Mouse (Mus musculus) neural tube, embryonic 12.5 days (tissue): Measurements from ENCODE around the gene S1pr5. TPM values are rescaled to one million over a fixed set of nuclear protein-coding genes. Genes with fewer than 3 reads are reported as not detected.
A peak's percentile ranks its signal among the peaks of the same experiment; 100 is the strongest.
"Not testable (repeated sequence)": the region's sequence is repeated elsewhere in the genome, so short reads cannot be mapped to it uniquely, and the experiment has no call there.

Source experiments
- ATAC-seq: fragments of 200-750 bp; cut with Nextera tagmentation; 2 replicates; pipeline ENCODE4 v1.8.0; 2017; ENCODE audit warnings: low read depth, mild to moderate bottlenecking, moderate TSS enrichment, moderate library complexity; ENCODE audit not compliant: low FRiP score
- H3K27ac ChIP-seq: fragments of 300-500 bp; sonication (generic); 2 replicates; pipeline ENCODE4 v1.5.1; 2016
- H3K27me3 ChIP-seq: fragments of 300-500 bp; sonication (generic); replicated peaks from 2 replicates; pipeline ENCODE4 v1.6.1; 2016; ENCODE audit warnings: mild to moderate bottlenecking
- H3K36me3 ChIP-seq: fragments of 300-500 bp; sonication (generic); 2 replicates; pipeline ENCODE4 v1.6.1; 2016; ENCODE audit warnings: mild to moderate bottlenecking
- H3K4me1 ChIP-seq: fragments of 300-500 bp; sonication (generic); 2 replicates; pipeline ENCODE4 v1.6.1; 2016
- H3K4me2 ChIP-seq: fragments of 300-500 bp; sonication (generic); replicated peaks from 2 replicates; pipeline ENCODE4 v1.6.1; 2016; ENCODE audit warnings: mild to moderate bottlenecking
- H3K4me3 ChIP-seq: fragments of 300-500 bp; sonication (generic); 2 replicates; pipeline ENCODE4 v1.5.1; 2016
- H3K9ac ChIP-seq: fragments of 300-500 bp; sonication (generic); 2 replicates; pipeline ENCODE4 v1.6.1; 2016; ENCODE audit warnings: mild to moderate bottlenecking
- H3K9me3 ChIP-seq: fragments of 300-500 bp; sonication (generic); 2 replicates; pipeline ENCODE4 v1.6.1; 2016; ENCODE audit warnings: mild to moderate bottlenecking
- WGBS: fragments of 180-500 bp; shearing (Covaris S2); methylation state at CpG from one replicate; pipeline ENCODE4 v1.1.7; 2016; 5-methylcytosine and 5-hydroxymethylcytosine counted together
- polyA plus RNA-seq: library from polyadenylated mRNA; unstranded; fragments of >200 nt; fragmentation: Nextera tagmentation; extraction: Ambion mirVana; gene quantifications from 2 replicates; pipeline ENCODE4 v1.2.1, GENCODE M21; 2016

The S1pr5 gene
- polyA plus RNA-seq, 1 experiment from 2014 or later, result 2.0 TPM

DNA sequence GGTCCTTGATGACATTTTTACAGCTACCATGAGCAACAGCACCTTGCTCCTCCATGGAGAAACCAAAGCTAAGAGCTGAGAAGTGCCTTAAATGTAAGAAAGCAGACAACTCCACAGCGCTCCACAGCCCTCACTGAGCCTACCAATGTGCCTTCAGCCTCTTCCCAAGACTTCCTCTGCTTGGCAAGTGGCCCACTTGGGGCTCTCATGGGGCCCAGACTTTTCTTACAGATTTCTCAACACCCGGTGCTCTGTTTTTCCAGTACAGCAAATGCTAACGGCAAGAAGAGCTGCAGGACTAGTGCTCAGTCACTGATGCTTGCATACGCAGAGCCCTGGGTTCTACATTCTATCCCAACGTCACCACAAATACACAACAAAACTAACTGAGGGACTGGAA lies 29.5 kb upstream of the S1pr5 start:
- Histone ChIP-seq H3K4me1 (no peaks in the 10 kb centered on the region), H3K4me2 (no peak overlapping the region), H3K27ac (no peak overlapping the region), H3K36me3 (peaks cover 84% of the 10 kb centered on the region), H3K4me3 (no peak overlapping the region), H3K27me3 (no peaks in the 10 kb centered on the region), H3K9ac (no peak overlapping the region), H3K9me3 (no peaks in the 10 kb centered on the region)
- ATAC-seq, result no peak
- WGBS, result 95% methylated on average over 5 of the region's 5 CpGs

DNA sequence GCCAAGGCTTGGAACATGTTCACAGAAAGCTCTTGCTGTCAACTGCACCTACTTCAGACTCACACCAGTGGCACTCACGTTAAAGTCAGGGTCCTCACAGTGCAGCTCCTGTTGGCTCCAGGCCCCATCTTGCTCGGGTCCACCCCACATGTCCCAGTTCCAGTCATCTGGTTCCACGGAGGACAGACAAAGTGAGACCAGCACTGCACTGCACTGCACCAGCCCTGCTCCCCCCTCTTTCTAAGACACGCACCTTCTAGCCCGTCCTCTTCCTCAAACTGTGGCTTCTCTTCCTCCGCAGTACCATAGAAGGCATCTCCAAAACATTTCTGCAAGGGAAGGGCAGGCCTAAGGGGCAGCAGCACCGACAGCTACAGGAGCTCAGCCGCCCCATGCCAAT lies 28.1 kb upstream of the S1pr5 start:
- ATAC-seq, result no peak
- H3K4me3 ChIP-seq, result no peak overlapping the region
- H3K4me1 ChIP-seq, result no peaks in the 10 kb centered on the region
- H3K27ac ChIP-seq, result no peak overlapping the region
- peaks cover 89% of the 10 kb centered on the region for H3K36me3 ChIP-seq
- H3K4me2 ChIP-seq, result no peak overlapping the region
- H3K9ac ChIP-seq, result no peak overlapping the region
- H3K27me3 ChIP-seq, result no peaks in the 10 kb centered on the region
- 90% methylated on average over 8 of the region's 8 CpGs for WGBS
- no peaks in the 10 kb centered on the region for H3K9me3 ChIP-seq

DNA sequence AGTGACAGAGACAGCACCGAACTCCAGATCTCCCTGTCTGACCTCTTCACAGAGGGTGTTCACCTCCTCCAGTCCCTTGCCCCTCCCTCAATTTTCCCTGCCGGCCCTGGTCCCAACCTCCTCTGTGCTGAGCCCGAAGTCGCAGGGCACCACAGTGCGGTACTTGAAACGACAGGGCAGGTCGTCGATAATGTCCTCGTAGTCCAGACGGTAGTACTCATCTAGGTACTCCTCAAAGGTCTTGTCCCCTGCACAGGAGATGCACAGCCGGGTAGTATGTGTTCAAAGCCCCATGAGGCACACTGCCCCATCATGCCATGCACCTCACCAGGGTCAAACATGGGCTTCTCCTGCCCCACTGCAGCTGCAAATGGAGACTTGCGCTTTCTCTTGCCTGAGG lies 27.5 kb upstream of the S1pr5 start:
- H3K9me3 ChIP-seq, result no peaks in the 10 kb centered on the region
- H3K27me3 ChIP-seq, result no peaks in the 10 kb centered on the region
- 92% methylated on average over 12 of the region's 12 CpGs for WGBS
- no peak overlapping the region for H3K9ac ChIP-seq
- no peak overlapping the region for H3K4me2 ChIP-seq
- H3K4me1 ChIP-seq, result no peaks in the 10 kb centered on the region
- no peak overlapping the region for H3K27ac ChIP-seq
- peaks cover 89% of the 10 kb centered on the region for H3K36me3 ChIP-seq
- ATAC-seq, result no peak
- H3K4me3 ChIP-seq, result no peak overlapping the region

DNA sequence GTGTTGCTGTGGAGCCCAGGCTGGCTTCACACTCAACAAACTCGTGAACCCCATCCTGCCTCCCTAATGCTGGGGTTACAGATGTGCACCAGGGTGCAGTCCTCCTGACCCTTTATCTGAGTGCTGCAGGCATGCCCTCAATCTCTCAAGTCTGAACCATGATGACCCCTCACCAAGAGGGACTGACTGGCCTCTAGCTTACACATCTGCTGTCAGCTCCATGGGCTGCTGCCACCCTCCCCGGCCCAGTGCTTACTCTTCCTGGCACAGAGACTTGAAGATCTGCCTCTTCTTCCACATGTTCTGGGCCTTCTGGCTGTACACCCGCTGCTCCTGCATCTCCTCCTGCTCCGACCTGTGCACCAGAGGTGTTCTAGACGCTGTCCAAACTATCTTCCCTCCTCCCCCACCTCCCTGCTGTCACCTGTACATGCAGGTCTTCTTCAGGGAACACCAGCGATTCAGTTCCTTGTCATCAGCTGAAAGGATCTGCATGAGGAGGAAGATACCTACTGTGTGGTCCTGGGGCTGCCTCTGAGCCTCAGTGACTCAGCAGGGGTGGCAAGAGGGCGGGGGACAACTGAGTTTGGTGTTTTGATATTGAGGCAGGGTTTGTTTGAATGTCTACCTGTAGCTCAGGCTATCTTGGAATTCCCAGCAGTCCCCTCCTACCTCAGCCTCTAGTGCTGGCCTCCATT lies 26.9 kb upstream of the S1pr5 start:
- Histone ChIP-seq H3K36me3 (peaks cover 91% of the 10 kb centered on the region), H3K9me3 (no peaks in the 10 kb centered on the region), H3K9ac (no peak overlapping the region), H3K27me3 (no peaks in the 10 kb centered on the region), H3K4me1 (no peaks in the 10 kb centered on the region), H3K4me2 (no peak overlapping the region), H3K27ac (no peak overlapping the region), H3K4me3 (no peak overlapping the region)
- WGBS, result 87% methylated on average over 7 of the region's 7 CpGs
- no peak for ATAC-seq

DNA sequence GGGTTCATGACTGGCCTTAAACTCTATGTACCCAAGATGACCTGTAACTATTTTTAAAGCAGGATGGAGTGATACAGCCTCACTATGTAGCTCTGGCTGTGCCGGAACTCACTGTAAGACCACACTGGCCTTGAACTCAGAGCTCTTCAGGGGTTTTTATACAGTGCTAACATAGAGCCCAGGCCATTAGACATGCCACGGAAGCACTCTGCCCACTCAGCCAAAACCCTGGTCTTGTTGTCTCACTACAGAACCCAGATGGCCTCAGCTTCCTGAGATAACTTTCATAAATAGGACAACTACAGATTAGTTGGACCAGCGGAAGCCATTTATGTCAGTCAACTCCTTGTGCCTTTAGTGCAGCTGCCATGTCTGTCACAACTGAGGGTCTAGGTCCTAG lies 26.1 kb upstream of the S1pr5 start:
- H3K4me1 ChIP-seq, result no peaks in the 10 kb centered on the region
- H3K4me2 ChIP-seq, result no peak overlapping the region
- H3K9ac ChIP-seq, result no peak overlapping the region
- peaks cover 90% of the 10 kb centered on the region for H3K36me3 ChIP-seq
- H3K27me3 ChIP-seq, result no peaks in the 10 kb centered on the region
- H3K4me3 ChIP-seq, result no peak overlapping the region
- no peak for ATAC-seq
- 97% methylated on average over 3 of the region's 3 CpGs for WGBS
- no peak overlapping the region for H3K27ac ChIP-seq
- no peaks in the 10 kb centered on the region for H3K9me3 ChIP-seq

DNA sequence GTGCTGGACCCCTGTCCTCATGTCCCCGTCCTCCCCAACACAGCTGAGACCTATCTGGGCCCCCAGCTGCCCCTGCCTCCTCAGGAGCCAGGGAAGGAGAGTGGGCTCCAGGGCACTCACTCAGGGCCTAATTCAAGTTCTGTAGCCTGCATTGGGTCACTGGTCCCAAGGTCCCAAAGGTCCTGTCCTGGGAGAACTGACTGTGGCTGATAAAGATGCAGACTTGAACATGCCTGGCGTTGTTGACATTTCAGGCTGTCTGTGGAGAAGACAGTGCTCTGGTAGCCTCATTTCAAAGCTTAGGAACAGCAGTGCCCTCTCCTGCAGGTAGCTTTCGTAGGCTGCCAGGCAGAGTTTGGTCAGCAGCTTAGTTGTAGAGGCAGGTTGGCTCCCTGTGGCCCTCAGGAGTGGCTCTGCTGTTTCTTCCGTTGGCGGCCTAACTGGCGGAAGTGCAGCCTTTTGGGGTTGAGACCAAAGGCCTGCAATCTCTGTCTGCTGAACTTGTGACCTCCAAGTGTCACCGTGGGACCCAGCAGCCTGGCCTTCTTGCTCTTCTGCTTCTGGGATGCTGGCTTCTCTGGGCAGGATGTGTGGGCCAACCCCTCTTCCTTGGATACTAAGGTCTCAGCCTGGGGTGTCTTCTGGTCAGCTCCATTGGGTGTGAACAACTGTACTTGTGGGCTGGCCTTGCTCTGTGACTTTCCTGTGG lies 25.4 kb upstream of the S1pr5 start:
- Histone ChIP-seq H3K36me3 (peaks cover 92% of the 10 kb centered on the region), H3K4me3 (no peak overlapping the region), H3K27ac (no peak overlapping the region), H3K4me2 (no peak overlapping the region), H3K9ac (no peak overlapping the region), H3K4me1 (no peaks in the 10 kb centered on the region), H3K9me3 (no peaks in the 10 kb centered on the region), H3K27me3 (no peaks in the 10 kb centered on the region)
- 89% methylated on average over 7 of the region's 7 CpGs for WGBS
- no peak for ATAC-seq

DNA sequence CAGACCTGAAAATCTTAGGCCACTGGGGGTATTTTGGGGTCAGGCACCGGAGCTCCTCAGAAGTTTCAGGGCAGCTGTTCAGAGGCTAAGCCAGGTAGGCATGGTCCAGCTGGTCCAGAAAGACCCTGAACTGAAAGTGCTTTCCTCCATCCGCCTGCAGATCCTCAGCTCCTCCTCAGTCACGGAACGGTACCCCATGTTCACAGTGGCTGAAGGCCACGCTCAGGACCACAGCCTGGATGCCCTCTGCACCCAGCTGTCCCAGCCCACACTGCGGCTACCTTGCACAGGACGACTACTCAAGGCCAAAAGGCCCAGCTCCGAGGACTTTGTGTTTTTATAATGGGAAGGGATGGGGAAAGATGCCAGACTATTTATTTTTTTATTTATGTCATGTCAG lies 24.9 kb upstream of the S1pr5 start:
- Histone ChIP-seq H3K4me1 (no peaks in the 10 kb centered on the region), H3K9ac (no peak overlapping the region), H3K27ac (no peak overlapping the region), H3K36me3 (peaks cover 96% of the 10 kb centered on the region), H3K4me2 (no peak overlapping the region), H3K9me3 (no peaks in the 10 kb centered on the region), H3K27me3 (no peaks in the 10 kb centered on the region), H3K4me3 (no peak overlapping the region)
- ATAC-seq, result no peak
- WGBS, result 88% methylated on average over 8 of the region's 8 CpGs

DNA sequence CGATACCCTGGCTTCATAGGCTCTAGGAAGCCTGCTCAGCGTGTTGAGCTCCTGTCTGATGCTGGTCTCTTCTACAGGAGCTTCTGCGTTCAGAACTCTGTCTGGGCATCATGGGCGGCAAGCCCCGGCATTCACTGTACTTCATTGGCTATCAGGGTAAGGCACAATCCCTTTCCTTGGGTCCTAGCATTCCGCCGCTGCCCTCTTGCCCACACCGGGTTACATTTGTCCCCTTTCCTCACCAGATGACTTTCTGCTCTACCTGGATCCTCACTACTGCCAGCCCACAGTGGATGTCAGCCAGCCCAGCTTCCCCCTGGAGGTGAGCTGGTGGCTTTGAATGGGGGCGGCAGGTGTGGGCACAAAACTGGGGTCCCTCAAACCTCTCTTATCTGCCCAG lies 24.1 kb upstream of the S1pr5 start:
- peaks cover 90% of the 10 kb centered on the region for H3K36me3 ChIP-seq
- H3K4me1 ChIP-seq, result no peaks in the 10 kb centered on the region

DNA sequence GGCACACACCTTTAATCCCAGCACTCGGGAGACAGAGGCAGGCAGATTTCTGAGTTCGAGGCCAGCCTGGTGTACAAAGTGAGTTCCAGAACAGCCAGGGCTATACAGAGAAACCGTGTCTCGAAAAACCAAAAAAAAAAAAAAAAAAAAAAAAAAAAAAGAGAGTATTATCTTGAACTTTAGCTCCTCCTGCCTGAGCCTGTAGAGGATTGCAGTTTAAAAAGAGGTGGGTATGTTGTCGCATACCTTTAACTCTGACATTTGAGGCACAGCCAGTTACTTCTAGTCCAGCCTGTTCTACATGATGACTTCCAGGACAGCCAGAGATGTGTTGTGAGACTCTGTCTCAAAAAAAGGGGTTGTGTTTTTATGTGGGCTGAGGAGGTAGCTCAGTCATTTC lies 21.3 kb upstream of the S1pr5 start:
- not testable (repeated sequence) for H3K4me2 ChIP-seq, H3K27ac ChIP-seq, ATAC-seq, H3K9ac ChIP-seq, H3K9me3 ChIP-seq, H3K27me3 ChIP-seq, H3K4me3 ChIP-seq
- peaks cover 65% of the 10 kb centered on the region for H3K36me3 ChIP-seq
- WGBS, result 85% methylated on average over 5 of the region's 5 CpGs
- peaks cover 17% of the 10 kb centered on the region for H3K4me1 ChIP-seq

More for the DNA sequence above, 24.1 kb upstream of the S1pr5 start:
- Histone ChIP-seq H3K27me3 (no peaks in the 10 kb centered on the region), H3K27ac (no peak overlapping the region), H3K4me2 (no peak overlapping the region), H3K4me3 (no peak overlapping the region), H3K9ac (no peak overlapping the region), H3K9me3 (no peaks in the 10 kb centered on the region)
- WGBS, result 91% methylated on average over 9 of the region's 9 CpGs
- ATAC-seq, result no peak

DNA sequence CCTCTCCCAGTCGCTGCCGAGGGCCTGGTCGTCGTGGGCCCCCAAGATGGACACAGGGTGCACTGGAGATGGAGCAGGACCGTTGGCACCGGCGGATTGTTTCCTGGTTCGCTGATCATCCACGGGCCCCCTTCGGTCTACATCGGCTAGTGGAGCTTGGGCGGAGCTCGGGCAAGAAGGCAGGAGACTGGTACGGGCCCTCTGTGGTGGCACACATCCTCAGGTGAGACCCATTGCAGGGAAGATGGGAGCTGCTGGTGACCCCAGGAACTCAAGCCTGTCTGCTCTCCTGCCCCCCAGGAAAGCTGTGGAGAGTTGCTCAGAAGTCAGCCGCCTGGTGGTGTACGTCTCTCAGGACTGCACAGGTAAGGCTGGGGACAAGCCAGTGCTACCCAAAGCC lies 20.1 kb upstream of the S1pr5 start:
- H3K36me3 ChIP-seq, result peaks cover 52% of the 10 kb centered on the region
- peaks cover 21% of the 10 kb centered on the region for H3K4me1 ChIP-seq
- no peak overlapping the region for H3K4me3 ChIP-seq
- H3K27ac ChIP-seq, result no peak overlapping the region
- no peak overlapping the region for H3K9ac ChIP-seq
- 96% methylated on average over 16 of the region's 16 CpGs for WGBS
- ATAC-seq, result no peak
- no peaks in the 10 kb centered on the region for H3K9me3 ChIP-seq
- no peak overlapping the region for H3K4me2 ChIP-seq
- no peaks in the 10 kb centered on the region for H3K27me3 ChIP-seq

DNA sequence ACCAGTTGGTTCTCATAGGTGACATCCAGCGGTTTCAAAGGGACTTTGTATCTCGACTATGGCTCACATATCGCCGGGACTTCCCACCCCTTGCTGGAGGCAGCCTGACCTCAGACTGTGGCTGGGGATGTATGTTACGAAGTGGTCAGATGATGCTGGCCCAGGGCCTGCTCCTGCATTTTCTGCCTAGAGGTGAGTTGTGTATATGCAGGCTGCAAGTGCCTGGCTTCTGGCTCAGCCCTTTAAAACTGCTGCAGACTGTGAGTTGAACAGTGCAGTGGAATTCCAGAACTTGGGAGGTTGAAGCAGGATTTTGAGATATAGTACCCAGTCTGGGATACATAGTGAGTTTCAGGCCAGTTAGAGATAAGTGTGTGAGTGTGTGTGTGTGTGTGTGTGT lies 18.6 kb upstream of the S1pr5 start:
- no peak overlapping the region for H3K4me3 ChIP-seq
- peaks cover 38% of the 10 kb centered on the region for H3K36me3 ChIP-seq
- ATAC-seq, result no peak
- 94% methylated on average over 5 of the region's 5 CpGs for WGBS
- H3K27me3 ChIP-seq, result no peaks in the 10 kb centered on the region
- H3K27ac ChIP-seq, result no peak overlapping the region
- no peak overlapping the region for H3K9ac ChIP-seq
- H3K9me3 ChIP-seq, result no peaks in the 10 kb centered on the region
- 0 out of 2 replicates have a peak overlapping the region, but pooled peaks have one; percentile 88 for H3K4me2 ChIP-seq
- H3K4me1 ChIP-seq, result peaks cover 21% of the 10 kb centered on the region

DNA sequence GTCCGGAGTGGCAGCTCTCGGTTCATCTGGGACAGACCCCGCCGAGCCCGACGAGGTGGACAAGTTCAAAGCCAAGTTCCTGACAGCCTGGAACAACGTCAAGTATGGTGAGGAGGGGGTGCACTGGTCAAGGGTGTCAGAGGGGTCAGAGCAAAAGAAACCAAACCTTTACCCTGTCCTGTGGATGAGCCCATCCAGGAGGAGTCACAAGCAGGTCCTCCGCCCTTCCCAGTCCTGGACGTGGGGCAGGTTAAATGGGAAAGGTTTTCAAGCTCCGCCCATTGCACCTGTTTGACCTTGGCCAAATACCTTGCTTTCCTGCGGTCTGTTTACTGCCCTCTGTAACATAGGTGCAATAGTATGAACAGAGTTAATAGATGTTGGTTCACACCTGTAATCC lies 17.4 kb upstream of the S1pr5 start:
- Histone ChIP-seq H3K4me2 (peak overlapping the region; percentile 88), H3K4me1 (peaks cover 21% of the 10 kb centered on the region), H3K36me3 (peaks cover 25% of the 10 kb centered on the region), H3K4me3 (peak overlapping the region; percentile 80), H3K27me3 (no peaks in the 10 kb centered on the region), H3K9ac (peak overlapping the region; percentile 81), H3K9me3 (no peaks in the 10 kb centered on the region), H3K27ac (no peak overlapping the region)
- WGBS, result 9% methylated on average over 11 of the region's 11 CpGs
- ATAC-seq, result peak; percentile 45
